8 mouse cellular contexts compared by ENCODE assay signal in genomic region chr2:84679016-84679415, GRCm38 (mm10). TPM values are rescaled to one million over a fixed set of nuclear protein-coding genes. Genes with fewer than 3 reads are reported as not detected.
A peak's percentile ranks its signal among the peaks of the same experiment; 100 is the strongest.
DNase-seq lines count a peak whose midpoint lies in the region; ATAC-seq lines count a peak whose summit lies in the region.

Gene Tmx2, minus strand, starts transcription at chr2:84679140.

- WGBS in embryonic facial prominence, embryonic 11.5 days, result 19% methylated on average over 8 of the region's 8 CpGs
- WGBS in heart, embryonic 11.5 days (ENCODE audit: insufficient replicate concordance), result 11% methylated on average over 8 of the region's 8 CpGs
- WGBS in midbrain, embryonic 14.5 days, result 23% methylated on average over 8 of the region's 8 CpGs

- peak within 1 kb of the TSS; percentile 82 for H3K4me3 ChIP-seq in embryonic facial prominence, embryonic 11.5 days (ENCODE audit: low read depth, low read length)
- peak within 1 kb of the TSS; percentile 91 for H3K4me3 ChIP-seq in heart, embryonic 11.5 days (ENCODE audit: low read depth, low read length)
- H3K4me3 ChIP-seq in midbrain, embryonic 14.5 days (replicated peaks; ENCODE audit: low read depth, low read length), result peak within 1 kb of the TSS; percentile 97

- DNase-seq in thymus, postnatal 4 days, result peak; percentile 25
- DNase-seq in thymus, postnatal 25 days, result no peak
- no peak for DNase-seq in embryonic facial prominence, embryonic 11.5 days (ENCODE audit: low spot score)
- no peak for DNase-seq in layer of hippocampus, postnatal 36 days
- DNase-seq in midbrain, embryonic 14.5 days, result no peak
- no peak for DNase-seq in right cerebral cortex, adult 18-20 months
- no peak for DNase-seq in adipocyte (ENCODE audit: low spot score)

- no peaks in the 10 kb centered on the region for H3K27me3 ChIP-seq in embryonic facial prominence, embryonic 11.5 days (ENCODE audit: control insufficient read depth, insufficient read depth, low read length)
- H3K27me3 ChIP-seq in heart, embryonic 11.5 days (ENCODE audit: control insufficient read depth, insufficient read depth, low read length), result no peaks in the 10 kb centered on the region
- H3K27me3 ChIP-seq in midbrain, embryonic 14.5 days (ENCODE audit: control insufficient read depth, insufficient read depth, low read length), result no peaks in the 10 kb centered on the region

- H3K36me3 ChIP-seq in embryonic facial prominence, embryonic 11.5 days (replicated peaks; ENCODE audit: control insufficient read depth, insufficient read depth, low read depth, low read length), result peaks cover 2% of the 10 kb centered on the region
- H3K36me3 ChIP-seq in heart, embryonic 11.5 days (ENCODE audit: control insufficient read depth, insufficient read depth, low read length), result peaks cover 9% of the 10 kb centered on the region
- peaks cover 35% of the 10 kb centered on the region for H3K36me3 ChIP-seq in midbrain, embryonic 14.5 days (ENCODE audit: control insufficient read depth, insufficient read depth, low read length)

- no peaks in the 10 kb centered on the region for H3K4me1 ChIP-seq in embryonic facial prominence, embryonic 11.5 days (ENCODE audit: control insufficient read depth, insufficient read depth, low read length)
- peaks cover 10% of the 10 kb centered on the region for H3K4me1 ChIP-seq in heart, embryonic 11.5 days (ENCODE audit: control insufficient read depth, insufficient read depth, low read length)
- H3K4me1 ChIP-seq in midbrain, embryonic 14.5 days (ENCODE audit: control insufficient read depth, insufficient read depth, low read length), result peaks cover 17% of the 10 kb centered on the region

- H3K4me2 ChIP-seq in embryonic facial prominence, embryonic 11.5 days (ENCODE audit: low read depth, low read length), result peak within 1 kb of the TSS; percentile 47
- H3K4me2 ChIP-seq in heart, embryonic 11.5 days, result peak within 1 kb of the TSS; percentile 74
- H3K4me2 ChIP-seq in midbrain, embryonic 14.5 days (ENCODE audit: low read length), result peak within 1 kb of the TSS; percentile 77

- H3K27ac ChIP-seq in embryonic facial prominence, embryonic 11.5 days (replicated peaks; ENCODE audit: low read depth, low read length), result 0 out of 2 replicates have a peak within 1 kb of the TSS, but pooled peaks have one; percentile 30
- H3K27ac ChIP-seq in heart, embryonic 11.5 days (ENCODE audit: low read depth, low read length), result peak within 1 kb of the TSS; percentile 64; the same call in 1 of the 2 replicates
- no peak within 1 kb of the TSS; the same call in 1 of the 2 replicates for H3K27ac ChIP-seq in midbrain, embryonic 14.5 days (replicated peaks; ENCODE audit: low read depth, low read length)

- H3K9ac ChIP-seq in embryonic facial prominence, embryonic 11.5 days (replicated peaks; ENCODE audit: low read length), result peak within 1 kb of the TSS; percentile 79
- H3K9ac ChIP-seq in heart, embryonic 11.5 days (ENCODE audit: low read depth, low read length), result peak within 1 kb of the TSS; percentile 87
- peak within 1 kb of the TSS; percentile 74 for H3K9ac ChIP-seq in midbrain, embryonic 14.5 days (replicated peaks; ENCODE audit: low read length)

- H3K9me3 ChIP-seq in embryonic facial prominence, embryonic 11.5 days (replicated peaks; ENCODE audit: control insufficient read depth, low read length), result no peaks in the 10 kb centered on the region
- H3K9me3 ChIP-seq in heart, embryonic 11.5 days (replicated peaks; ENCODE audit: control insufficient read depth, low read length), result no peaks in the 10 kb centered on the region
- H3K9me3 ChIP-seq in midbrain, embryonic 14.5 days (ENCODE audit: control insufficient read depth, low read length), result no peaks in the 10 kb centered on the region

- no peak for ATAC-seq in embryonic facial prominence, embryonic 11.5 days (replicated peaks; ENCODE audit: insufficient number of reproducible peaks, low FRiP score, low TSS enrichment, low read depth)
- no peak for ATAC-seq in heart, embryonic 11.5 days (replicated peaks; ENCODE audit: insufficient number of reproducible peaks, low FRiP score, low TSS enrichment)
- ATAC-seq in midbrain, embryonic 14.5 days (ENCODE audit: low FRiP score, low TSS enrichment), result no peak

RNA-seq across cellular contexts. Expression of gene Tmx2, which starts in this region (rescaled TPM):
- 150 and 152 TPM in 2 replicates for polyA plus RNA-seq in embryonic facial prominence, embryonic 11.5 days (2014; fragmentation: Nextera tagmentation; extraction: Ambion mirVana)
- polyA plus RNA-seq in heart, embryonic 11.5 days (2014; fragmentation: Nextera tagmentation; extraction: Ambion mirVana), result 144 and 175 TPM in 2 replicates
- total RNA-seq in layer of hippocampus, postnatal 36 days (2021), result 100 to 1,000 TPM; 225 to 252 TPM
- polyA plus RNA-seq in midbrain, embryonic 14.5 days (2014; fragmentation: Nextera tagmentation; extraction: Ambion mirVana), result 269 and 277 TPM in 2 replicates
